Mouse (Mus musculus): ENCODE measurements around the gene Nedd9.

GRCm38 (mm10) chr13:41335767-41336166 is 151.4 kb downstream of the Nedd9 start:
- TF ChIP-seq POLR2A (IDR thresholded peaks at IDR 0.05; ENCODE audit: extremely low read depth, insufficient read depth, low read length) (no peak), CTCF (IDR thresholded peaks at IDR 0.05; ENCODE audit: low read depth, low read length) (no peak)
